Mouse (Mus musculus) forebrain, postnatal 0 days (tissue): ENCODE data around the gene Rccd1. TPM values are rescaled to one million over a fixed set of nuclear protein-coding genes. Genes with fewer than 3 reads are reported as not detected.
A peak's percentile ranks its signal among the peaks of the same experiment; 100 is the strongest.

Experiments
- ATAC-seq: fragments of 200-750 bp; cut with Nextera tagmentation; 2 replicates; pipeline ENCODE4 v1.8.0; 2017; ENCODE audit warnings: mild to moderate bottlenecking, moderate library complexity
- DNase-seq: peaks from one replicate; pipeline ENCODE4 v3.0.0-alpha.2; 2015
- H3K27ac ChIP-seq: fragments of 300-500 bp; sonication (generic); 2 replicates; pipeline ENCODE4 v1.5.1; 2014; ENCODE audit warnings: low read depth, mild to moderate bottlenecking, antibody characterized with exemption, low read length, moderate library complexity, mixed read lengths
- H3K27me3 ChIP-seq: fragments of 300-500 bp; sonication (generic); 2 replicates; pipeline ENCODE4 v1.6.1; 2014; ENCODE audit warnings: mild to moderate bottlenecking, low read length, mixed read lengths; ENCODE audit not compliant: insufficient read depth
- H3K36me3 ChIP-seq: fragments of 300-500 bp; sonication (generic); 2 replicates; pipeline ENCODE4 v1.6.1; 2014; ENCODE audit warnings: mild to moderate bottlenecking, moderate library complexity; ENCODE audit not compliant: insufficient read depth
- H3K4me1 ChIP-seq: fragments of 300-500 bp; sonication (generic); 2 replicates; pipeline ENCODE4 v1.6.1; 2014; ENCODE audit warnings: antibody characterized with exemption; ENCODE audit not compliant: insufficient read depth
- H3K4me2 ChIP-seq: fragments of 300-500 bp; sonication (generic); 2 replicates; pipeline ENCODE4 v1.6.1; 2014; ENCODE audit warnings: low read depth, mild to moderate bottlenecking, moderate library complexity
- H3K4me3 ChIP-seq: fragments of 300-500 bp; sonication (generic); 2 replicates; pipeline ENCODE4 v1.5.1; 2014; ENCODE audit warnings: low read depth, low read length, mixed read lengths
- H3K9ac ChIP-seq: fragments of 300-500 bp; sonication (generic); 2 replicates; pipeline ENCODE4 v1.6.1; 2014; ENCODE audit warnings: mild to moderate bottlenecking
- H3K9me3 ChIP-seq: fragments of 300-500 bp; sonication (generic); 2 replicates; pipeline ENCODE4 v1.6.1; 2016; ENCODE audit warnings: low read length
- CTCF ChIP-seq: sonication (generic); IDR thresholded peaks from 2 replicates; pipeline ENCODE4 v1.5.1; 2016; ENCODE audit warnings: antibody characterized with exemption, control low read depth, low read depth
- WGBS: fragments of 180-500 bp; shearing (Covaris S2); extraction: QIAGEN DNeasy Blood & Tissue Kit; methylation state at CpG from one replicate; pipeline ENCODE4 v1.1.7; 2014; 5-methylcytosine and 5-hydroxymethylcytosine counted together
- polyA plus RNA-seq: library from polyadenylated mRNA; unstranded; fragments of >200 nt; fragmentation: Nextera tagmentation; extraction: Ambion mirVana; gene quantifications from 2 replicates; pipeline ENCODE4 v1.2.1, GENCODE M21; 2015
- total RNA-seq: library from RNA; depleted of rRNA; stranded (reverse); fragments of >200 nt; gene quantifications from 2 replicates; pipeline ENCODE4 v1.2.3, GENCODE M21; 2014

The Rccd1 gene
- total and polyA plus RNA-seq, 2 experiments from 2014 or later, result 7.0 to 38.9 TPM

DNA sequence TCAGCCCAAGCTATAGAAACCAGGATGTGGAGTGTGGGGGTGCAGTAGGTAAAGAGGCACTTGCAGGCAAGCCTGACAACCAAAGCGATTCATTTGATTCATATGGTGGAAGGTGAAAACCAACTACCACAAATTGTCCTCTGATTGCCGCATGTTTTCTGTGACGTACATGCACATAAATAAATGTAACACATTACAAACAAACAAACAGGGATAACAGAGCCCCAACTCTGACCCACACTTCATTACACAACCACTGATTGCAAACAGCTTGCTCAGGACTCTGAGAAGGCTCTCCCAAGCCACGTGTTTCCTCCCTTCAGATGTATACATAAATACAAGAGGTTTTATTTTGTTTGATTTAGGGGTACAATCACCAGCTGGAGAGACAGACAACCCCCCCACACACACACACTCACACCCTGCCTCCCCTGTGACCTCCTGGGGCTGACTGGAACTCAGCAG is 45.7 kb upstream of the Rccd1 start:
- H3K27me3 ChIP-seq, result no peaks in the 10 kb centered on the region
- H3K4me3 ChIP-seq, result peak overlapping the region; percentile 84
- no peaks in the 10 kb centered on the region for H3K9me3 ChIP-seq
- no peak for TF ChIP-seq CTCF
- WGBS, result 36% methylated on average over 4 of the region's 4 CpGs
- DNase-seq (no peak), ATAC-seq (no peak)
- H3K4me2 ChIP-seq, result peak overlapping the region; percentile 49
- H3K36me3 ChIP-seq, result peaks cover 30% of the 10 kb centered on the region
- H3K4me1 ChIP-seq, result no peaks in the 10 kb centered on the region
- H3K9ac ChIP-seq, result peak overlapping the region; percentile 86
- no peak overlapping the region for H3K27ac ChIP-seq

DNA sequence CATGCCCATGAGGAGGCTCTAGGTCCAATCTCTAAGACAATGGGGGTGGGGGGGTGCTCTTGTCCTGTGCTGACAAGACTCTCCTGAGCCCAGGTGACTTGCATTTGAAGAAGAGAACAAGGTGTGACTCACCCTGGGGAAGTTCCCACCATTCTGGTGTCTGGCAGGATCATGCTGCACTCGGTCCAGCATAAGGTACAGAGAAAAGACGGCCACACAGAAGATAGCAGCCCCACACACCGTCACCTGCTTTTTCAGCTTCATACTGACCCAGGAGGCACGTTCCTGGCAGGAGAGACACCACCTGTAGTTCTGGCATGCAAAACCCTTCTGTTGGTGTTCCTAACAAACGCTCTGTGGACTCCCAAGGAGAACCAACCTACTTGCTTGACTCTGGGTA is 45.2 kb upstream of the Rccd1 start:
- WGBS, result 74% methylated on average over 5 of the region's 5 CpGs
- peak overlapping the region; percentile 49 for H3K4me2 ChIP-seq
- no peak for DNase-seq
- H3K36me3 ChIP-seq, result peaks cover 30% of the 10 kb centered on the region
- no peak overlapping the region for H3K27ac ChIP-seq
- H3K4me3 ChIP-seq, result peak overlapping the region; percentile 84; the same call in 1 of the 2 replicates
- H3K9me3 ChIP-seq, result no peaks in the 10 kb centered on the region
- no peaks in the 10 kb centered on the region for H3K4me1 ChIP-seq
- H3K9ac ChIP-seq, result no peak overlapping the region
- no peak for ATAC-seq
- H3K27me3 ChIP-seq, result no peaks in the 10 kb centered on the region
- TF ChIP-seq CTCF, result no peak

DNA sequence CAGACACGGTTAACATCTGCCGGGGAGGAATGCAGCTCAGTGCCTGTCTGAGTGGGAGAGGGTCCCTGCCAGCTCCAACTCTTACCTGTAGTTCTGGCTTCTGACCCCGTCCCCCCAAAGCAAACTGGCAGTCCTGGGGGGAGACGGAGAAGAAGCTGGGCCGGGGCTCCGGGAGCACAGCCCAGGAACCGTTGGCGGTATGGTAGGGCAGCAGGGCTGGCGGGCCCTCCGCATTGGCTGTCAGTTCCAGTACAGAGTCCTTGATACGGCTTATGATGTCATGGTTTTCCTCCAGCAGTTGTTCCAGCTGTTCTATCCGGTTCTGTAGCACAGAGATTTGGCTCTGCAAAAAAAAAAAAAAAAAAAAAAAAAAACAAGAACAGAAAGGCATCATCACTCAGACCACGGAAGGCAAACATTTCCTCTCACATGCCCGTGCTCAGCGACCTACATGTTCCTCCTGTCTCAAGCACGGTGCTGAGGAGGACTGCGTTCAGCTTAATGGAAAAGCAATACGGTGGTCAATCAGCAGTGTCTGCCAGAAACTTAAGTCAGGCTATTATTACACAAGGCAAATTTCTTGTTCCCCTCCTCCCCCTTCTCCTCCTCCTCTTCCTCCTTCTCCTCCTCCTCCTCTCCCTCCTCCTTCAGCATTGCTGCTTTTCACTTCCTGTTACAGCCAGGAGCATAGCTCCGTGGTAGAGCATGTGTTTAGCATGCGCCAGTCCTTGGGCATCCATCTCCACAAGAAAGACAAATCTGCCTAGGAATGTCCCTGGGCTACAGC is 44.6 kb upstream of the Rccd1 start:
- 88% methylated on average over 20 of the region's 20 CpGs for WGBS
- ATAC-seq (no peak), DNase-seq (no peak)
- Histone ChIP-seq H3K9me3 (no peaks in the 10 kb centered on the region), H3K9ac (no peak overlapping the region), H3K4me1 (no peaks in the 10 kb centered on the region), H3K4me3 (no peak overlapping the region), H3K36me3 (peaks cover 35% of the 10 kb centered on the region), H3K27ac (no peak overlapping the region), H3K4me2 (peak overlapping the region; percentile 49), H3K27me3 (no peaks in the 10 kb centered on the region)
- no peak for TF ChIP-seq CTCF

DNA sequence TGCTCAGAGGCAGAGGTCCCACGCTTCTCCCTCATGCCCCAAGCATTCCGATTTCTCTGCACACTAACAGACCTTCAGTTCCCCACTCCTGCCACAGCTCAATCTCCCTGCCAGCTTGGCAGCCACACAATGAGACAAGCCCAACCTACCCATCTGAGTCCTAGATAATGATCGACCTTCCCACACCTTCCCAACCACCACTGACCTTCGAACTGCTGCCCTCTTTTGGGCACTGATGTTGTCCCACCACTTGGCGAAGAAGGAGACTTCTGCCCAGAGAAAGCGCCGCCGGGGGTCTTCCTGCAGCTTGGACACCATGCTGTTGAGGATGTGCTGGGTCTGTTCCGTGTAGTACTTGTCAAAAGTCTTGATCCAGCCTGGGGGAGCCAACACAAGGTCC is 43.8 kb upstream of the Rccd1 start:
- Histone ChIP-seq H3K36me3 (peaks cover 43% of the 10 kb centered on the region), H3K9ac (no peak overlapping the region), H3K4me1 (no peaks in the 10 kb centered on the region), H3K27me3 (no peaks in the 10 kb centered on the region), H3K27ac (no peak overlapping the region), H3K4me2 (no peak overlapping the region), H3K4me3 (no peak overlapping the region), H3K9me3 (no peaks in the 10 kb centered on the region)
- ATAC-seq (no peak), DNase-seq (no peak)
- 91% methylated on average over 9 of the region's 9 CpGs for WGBS
- TF ChIP-seq CTCF, result no peak

DNA sequence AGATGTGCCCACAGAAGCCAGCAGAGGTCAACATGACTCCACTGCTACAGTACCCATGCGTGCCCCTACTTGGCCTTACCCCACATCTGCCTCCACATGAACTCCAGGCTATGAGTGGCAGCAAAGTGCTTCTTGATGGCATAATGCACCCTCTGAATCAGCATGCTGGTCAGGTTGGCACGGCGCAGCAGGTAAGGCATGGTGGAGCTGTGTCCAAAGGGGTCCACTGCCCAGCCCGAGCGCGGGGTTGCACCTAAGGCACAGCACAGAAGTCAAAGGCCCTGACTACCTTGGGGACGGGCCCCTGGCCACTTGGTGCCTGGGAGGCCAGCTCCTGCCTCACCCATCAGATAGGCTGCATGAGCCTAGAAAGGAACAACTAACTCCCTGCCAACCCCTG is 43.0 kb upstream of the Rccd1 start:
- H3K27ac ChIP-seq, result no peak overlapping the region
- H3K4me2 ChIP-seq, result no peak overlapping the region
- TF ChIP-seq CTCF, result no peak
- H3K36me3 ChIP-seq, result peaks cover 51% of the 10 kb centered on the region
- no peaks in the 10 kb centered on the region for H3K9me3 ChIP-seq
- WGBS, result 97% methylated on average over 7 of the region's 7 CpGs
- ATAC-seq (no peak), DNase-seq (no peak)
- H3K4me3 ChIP-seq, result no peak overlapping the region
- no peaks in the 10 kb centered on the region for H3K27me3 ChIP-seq
- no peaks in the 10 kb centered on the region for H3K4me1 ChIP-seq
- no peak overlapping the region for H3K9ac ChIP-seq

DNA sequence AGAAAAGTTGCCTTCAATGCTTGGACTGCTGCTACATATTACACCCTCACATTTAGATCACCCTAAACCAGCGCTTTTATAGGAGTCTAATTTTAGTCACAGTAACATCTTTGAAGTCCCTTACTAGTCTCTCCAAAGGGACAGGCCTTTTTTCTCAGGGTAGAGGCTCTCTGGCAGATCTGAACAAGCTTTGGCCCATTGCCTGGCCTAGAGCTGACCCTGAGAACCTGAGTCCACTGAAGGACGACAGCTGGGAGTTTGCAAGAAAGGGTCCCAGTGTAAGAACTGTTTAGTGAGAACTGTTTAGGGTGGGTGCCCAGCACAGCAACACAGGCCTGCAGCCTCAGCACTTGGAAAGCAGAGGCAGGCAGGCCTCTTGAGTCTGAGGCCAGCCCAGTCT is 41.5 kb upstream of the Rccd1 start:
- no peaks in the 10 kb centered on the region for H3K4me1 ChIP-seq
- no peaks in the 10 kb centered on the region for H3K9me3 ChIP-seq
- no peak overlapping the region for H3K9ac ChIP-seq
- no peak overlapping the region for H3K27ac ChIP-seq
- no peak for TF ChIP-seq CTCF
- 78% methylated on average over 2 of the region's 2 CpGs for WGBS
- no peaks in the 10 kb centered on the region for H3K27me3 ChIP-seq
- DNase-seq (no peak), ATAC-seq (no peak)
- no peak overlapping the region for H3K4me3 ChIP-seq
- H3K4me2 ChIP-seq, result no peak overlapping the region
- peaks cover 65% of the 10 kb centered on the region for H3K36me3 ChIP-seq

DNA sequence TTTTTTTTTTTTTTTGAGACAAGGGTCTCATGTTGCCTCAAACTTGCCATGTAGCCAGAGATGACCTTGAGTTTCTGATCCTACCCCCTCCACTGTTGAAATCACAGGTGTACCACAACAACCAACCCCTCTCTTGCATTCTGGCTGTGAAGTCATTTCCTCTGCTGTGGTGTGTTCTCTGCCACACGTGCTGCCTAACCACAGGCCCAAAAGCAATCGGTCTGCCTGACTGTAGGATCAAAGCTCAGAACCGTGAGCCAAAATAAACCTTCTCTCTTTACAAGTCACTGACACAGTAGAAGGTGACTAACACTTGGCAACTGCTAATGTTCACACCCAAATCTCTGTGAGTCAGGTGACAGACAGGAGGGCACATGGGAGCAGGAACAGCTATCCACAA is 36.2 kb upstream of the Rccd1 start:
- H3K4me2 ChIP-seq, result no peak overlapping the region
- H3K4me1 ChIP-seq, result no peaks in the 10 kb centered on the region
- no peak overlapping the region for H3K27ac ChIP-seq
- no peaks in the 10 kb centered on the region for H3K27me3 ChIP-seq
- no peaks in the 10 kb centered on the region for H3K9me3 ChIP-seq
- H3K4me3 ChIP-seq, result no peak overlapping the region
- DNase-seq, result no peak
- WGBS, result 81% methylated on average over 3 of the region's 3 CpGs
- ATAC-seq, result no peak
- no peak overlapping the region for H3K9ac ChIP-seq
- TF ChIP-seq CTCF, result no peak
- peaks cover 89% of the 10 kb centered on the region for H3K36me3 ChIP-seq
